Comparison of ENCODE assay signal across 24 mouse cellular contexts in the genomic region with DNA sequence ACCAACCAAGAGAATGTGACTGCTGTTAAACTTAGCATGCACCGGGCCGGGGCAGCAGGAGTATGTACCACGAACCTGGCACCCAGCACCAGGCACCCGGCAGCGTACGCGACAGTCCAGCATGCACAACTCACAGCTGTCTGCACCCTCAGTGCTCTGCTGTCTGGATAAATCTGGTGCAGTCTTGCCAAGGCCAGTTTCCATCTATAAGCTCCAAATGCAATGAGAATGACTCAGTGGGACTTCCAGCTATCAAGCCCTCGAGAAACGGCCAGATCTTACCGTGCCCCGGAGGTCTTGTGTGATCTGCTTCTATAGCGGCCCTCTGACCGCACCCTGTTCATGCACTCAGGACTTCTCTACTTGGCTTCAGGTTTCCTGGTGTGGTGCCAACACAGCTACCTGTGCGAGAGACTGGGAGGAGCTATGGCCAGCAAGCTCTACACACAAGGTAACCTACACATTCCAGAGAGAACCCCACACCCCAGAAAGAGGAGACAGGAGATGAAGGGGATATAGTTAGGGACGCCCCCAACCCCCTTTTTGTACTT. TPM values are rescaled to one million over a fixed set of nuclear protein-coding genes. Genes with fewer than 3 reads are reported as not detected.
DNase-seq lines count a peak whose midpoint lies in the region; ATAC-seq lines count a peak whose summit lies in the region.
"Had no signal": no experiment of that assay in that cellular context is flagged by ENCODE, and none has a peak within 500 bp of the region (broad histone marks: within the 10 kb centered on the region; RNA-seq: fewer than 3 reads in every experiment).

No protein-coding gene starts in this region.

- no peak overlapping the region for H3K4me3 ChIP-seq in kidney, embryonic 16.5 days (ENCODE audit: low read length)
- no peak overlapping the region for H3K4me3 ChIP-seq in intestine, embryonic 16.5 days (ENCODE audit: low read length)
- H3K4me3 ChIP-seq: embryonic facial prominence, embryonic 15.5 days; heart, embryonic 13.5 days; hindbrain, embryonic 13.5 days; left cerebral cortex, adult 2 months; limb, embryonic 10.5 days; midbrain, embryonic 12.5 days; neural tube, embryonic 15.5 days had no signal

- ATAC-seq in kidney, embryonic 16.5 days (ENCODE audit: low FRiP score, low TSS enrichment): no peak
- peak; percentile 12 for ATAC-seq in intestine, embryonic 16.5 days
- ATAC-seq: forebrain, embryonic 16.5 days; liver, postnatal 0 days had no signal

- H3K36me3 ChIP-seq in kidney, embryonic 16.5 days (ENCODE audit: insufficient read depth, low read length): peaks cover 6% of the 10 kb centered on the region
- peaks cover 2% of the 10 kb centered on the region; the same call in 1 of the 2 replicates for H3K36me3 ChIP-seq in intestine, embryonic 16.5 days (ENCODE audit: control insufficient read depth, insufficient read depth, low read length)

- DNase-seq in kidney, postnatal 14 days: no peak
- DNase-seq in ES-CJ7 (ENCODE audit: low read depth, low spot score): peak; percentile 36
- peak; percentile 23 for DNase-seq in lung, postnatal 25 days (ENCODE audit: low spot score)
- DNase-seq in adrenal gland, adult (ENCODE audit: inconsistent age in 2 of 2, low spot score in 1 of 2): no peak
- DNase-seq in layer of hippocampus, adult 9-11 months: no peak
- DNase-seq in heart, postnatal 4 days: no peak
- DNase-seq: adrenal gland, postnatal 25 days; cerebellum, adult 9-10 months; gastrocnemius, postnatal 10 days; liver; liver, postnatal 0 days; right cerebral cortex, adult 18-20 months had no signal

- no peaks in the 10 kb centered on the region for H3K27me3 ChIP-seq in kidney, embryonic 16.5 days (ENCODE audit: insufficient read depth, low read length)
- H3K27me3 ChIP-seq in intestine, embryonic 16.5 days (replicated peaks; ENCODE audit: control insufficient read depth, insufficient read depth, low read length): no peaks in the 10 kb centered on the region
- H3K27me3 ChIP-seq: embryonic facial prominence, embryonic 15.5 days; heart, embryonic 13.5 days; hindbrain, embryonic 13.5 days; midbrain, embryonic 12.5 days; neural tube, embryonic 15.5 days had no signal

- no peaks in the 10 kb centered on the region for H3K4me1 ChIP-seq in kidney, embryonic 16.5 days (ENCODE audit: insufficient read depth, low read length)
- peaks cover 13% of the 10 kb centered on the region for H3K4me1 ChIP-seq in intestine, embryonic 16.5 days (ENCODE audit: control insufficient read depth, insufficient read depth, low read length)
- H3K4me1 ChIP-seq: embryonic facial prominence, embryonic 15.5 days; hindbrain, embryonic 13.5 days; limb, embryonic 10.5 days; midbrain, embryonic 12.5 days; neural tube, embryonic 15.5 days had no signal

- H3K9ac ChIP-seq in kidney, embryonic 16.5 days (replicated peaks; ENCODE audit: low read length): no peak overlapping the region
- no peak overlapping the region for H3K9ac ChIP-seq in intestine, embryonic 16.5 days (ENCODE audit: low read depth, low read length)
- H3K9ac ChIP-seq: embryonic facial prominence, embryonic 15.5 days; heart, embryonic 13.5 days; hindbrain, embryonic 13.5 days; liver, postnatal 0 days; midbrain, embryonic 12.5 days; neural tube, embryonic 15.5 days had no signal

- peak overlapping the region; percentile 75; the same call in 1 of the 2 replicates for H3K27ac ChIP-seq in kidney, embryonic 16.5 days (ENCODE audit: low read length)
- H3K27ac ChIP-seq in intestine, embryonic 16.5 days (ENCODE audit: low read length): no peak overlapping the region
- H3K27ac ChIP-seq: embryonic facial prominence, embryonic 15.5 days; heart, embryonic 13.5 days; hindbrain, embryonic 13.5 days; left cerebral cortex, adult 2 months; limb, embryonic 10.5 days; midbrain, embryonic 12.5 days; neural tube, embryonic 15.5 days had no signal

- no peak overlapping the region for H3K4me2 ChIP-seq in kidney, embryonic 16.5 days (replicated peaks; ENCODE audit: low read depth, low read length)
- H3K4me2 ChIP-seq in intestine, embryonic 16.5 days (ENCODE audit: low read depth, low read length): peak overlapping the region; percentile 1; the same call in 1 of the 2 replicates
- H3K4me2 ChIP-seq: embryonic facial prominence, embryonic 15.5 days; heart, embryonic 13.5 days; hindbrain, embryonic 13.5 days; midbrain, embryonic 12.5 days; neural tube, embryonic 15.5 days had no signal

- 88% methylated on average over 15 of the region's 15 CpGs for WGBS in kidney, embryonic 16.5 days
- 88% methylated on average over 15 of the region's 15 CpGs for WGBS in intestine, embryonic 16.5 days

- no peaks in the 10 kb centered on the region for H3K9me3 ChIP-seq in kidney, embryonic 16.5 days (ENCODE audit: low read length)
- no peaks in the 10 kb centered on the region for H3K9me3 ChIP-seq in intestine, embryonic 16.5 days (ENCODE audit: control insufficient read depth, low read length)
- H3K9me3 ChIP-seq: embryonic facial prominence, embryonic 15.5 days; heart, embryonic 13.5 days; hindbrain, embryonic 13.5 days; limb, embryonic 10.5 days; midbrain, embryonic 12.5 days; neural tube, embryonic 15.5 days had no signal

RNA-seq across cellular contexts. Expression of gene Slc5a11, which starts 14.8 kb away (rescaled TPM):
- 5.0 and 5.8 TPM in 2 replicates for polyA plus RNA-seq in kidney, embryonic 16.5 days (2015; fragmentation: Nextera tagmentation; extraction: Ambion mirVana)
- polyA plus RNA-seq in intestine, embryonic 16.5 days (2015; fragmentation: Nextera tagmentation; extraction: Ambion mirVana): 25.3 and 39.3 TPM in 2 replicates
- not detected for total RNA-seq in heart, postnatal 4 days (2021)
- total RNA-seq: adrenal gland, postnatal 25 days; gastrocnemius, postnatal 10 days; heart, postnatal 25 days; MEL had no signal

Comparison
In these comparisons a context has a peak if more than half of its experiments do, and no peak if none do; other contexts are left out.
1. DNase-seq: peak in ES-CJ7 (single experiment) and lung, postnatal 25 days (single experiment); none in kidney, postnatal 14 days (single experiment), adrenal gland, adult (0 of 2), layer of hippocampus, adult 9-11 months (single experiment) and heart, postnatal 4 days (single experiment).